In genomic region chr4:97119459-97119858, GRCm38 (mm10) we compare ENCODE assay signal across 19 mouse cellular contexts.
DNase-seq lines count a peak whose midpoint lies in the region; ATAC-seq lines count a peak whose summit lies in the region.
"Had no signal": no experiment of that assay in that cellular context is flagged by ENCODE, and none has a peak within 500 bp of the region (broad histone marks: within the 10 kb centered on the region; RNA-seq: fewer than 3 reads in every experiment).

No protein-coding gene starts in this region.

- H3K4me1 ChIP-seq in forebrain, embryonic 15.5 days: no peaks in the 10 kb centered on the region; the same call in 1 of the 2 replicates
- H3K4me1 ChIP-seq in forebrain, embryonic 10.5 days: no peaks in the 10 kb centered on the region
- H3K4me1 ChIP-seq in forebrain, embryonic 16.5 days (replicated peaks; ENCODE audit: control insufficient read depth, insufficient read depth, low read length): peaks cover 4% of the 10 kb centered on the region; the same call in 1 of the 2 replicates
- H3K4me1 ChIP-seq: hindbrain, embryonic 12.5 days; hindbrain, embryonic 15.5 days had no signal

- 73% methylated on average over 2 of the region's 2 CpGs for WGBS in forebrain, embryonic 15.5 days
- WGBS in forebrain, embryonic 10.5 days: 90% methylated on average over 2 of the region's 2 CpGs
- 54% methylated on average over 2 of the region's 2 CpGs for WGBS in forebrain, embryonic 16.5 days

- H3K27me3 ChIP-seq in forebrain, embryonic 15.5 days: no peaks in the 10 kb centered on the region
- H3K27me3 ChIP-seq in forebrain, embryonic 10.5 days (ENCODE audit: poor library complexity, severe bottlenecking): no peaks in the 10 kb centered on the region
- H3K27me3 ChIP-seq in forebrain, embryonic 16.5 days (replicated peaks; ENCODE audit: control insufficient read depth, insufficient read depth, low read length): no peaks in the 10 kb centered on the region
- H3K27me3 ChIP-seq: hindbrain, embryonic 12.5 days; hindbrain, embryonic 15.5 days had no signal

- no peak overlapping the region for H3K4me3 ChIP-seq in forebrain, embryonic 15.5 days
- H3K4me3 ChIP-seq in forebrain, embryonic 10.5 days: no peak overlapping the region
- H3K4me3 ChIP-seq in forebrain, embryonic 16.5 days (replicated peaks; ENCODE audit: low read length): no peak overlapping the region
- H3K4me3 ChIP-seq: gastrocnemius, adult 2 months; hindbrain, embryonic 12.5 days; hindbrain, embryonic 15.5 days had no signal

- H3K27ac ChIP-seq in forebrain, embryonic 15.5 days (replicated peaks): no peak overlapping the region
- no peak overlapping the region for H3K27ac ChIP-seq in forebrain, embryonic 10.5 days
- no peak overlapping the region for H3K27ac ChIP-seq in forebrain, embryonic 16.5 days (ENCODE audit: low read length)
- H3K27ac ChIP-seq: gastrocnemius, adult 2 months; hindbrain, embryonic 12.5 days; hindbrain, embryonic 15.5 days had no signal

- no peak for DNase-seq in forebrain, embryonic 10.5 days (ENCODE audit: extremely low spot score, low spot score)
- DNase-seq in layer of hippocampus, adult 9-11 months: peak; percentile 11
- no peak for DNase-seq in layer of hippocampus, postnatal 36 days
- DNase-seq: adrenal gland, adult 8-10 months; adrenal gland, postnatal 25 days; cerebellum, adult 18-20 months; cerebellum, adult 9-10 months; cerebellum, postnatal 14 days; gastrocnemius, adult 2 months; gastrocnemius, postnatal 14 days; heart, adult 11 months had no signal

- no peaks in the 10 kb centered on the region for H3K9me3 ChIP-seq in forebrain, embryonic 15.5 days
- H3K9me3 ChIP-seq in forebrain, embryonic 10.5 days: no peaks in the 10 kb centered on the region
- no peaks in the 10 kb centered on the region for H3K9me3 ChIP-seq in forebrain, embryonic 16.5 days (ENCODE audit: control insufficient read depth, low read length)
- H3K9me3 ChIP-seq: hindbrain, embryonic 12.5 days; hindbrain, embryonic 15.5 days had no signal

- H3K36me3 ChIP-seq in forebrain, embryonic 15.5 days: no peaks in the 10 kb centered on the region
- no peaks in the 10 kb centered on the region for H3K36me3 ChIP-seq in forebrain, embryonic 10.5 days (replicated peaks)
- H3K36me3 ChIP-seq in forebrain, embryonic 16.5 days (ENCODE audit: control insufficient read depth, insufficient read depth): no peaks in the 10 kb centered on the region
- H3K36me3 ChIP-seq: hindbrain, embryonic 12.5 days; hindbrain, embryonic 15.5 days had no signal

- H3K4me2 ChIP-seq in forebrain, embryonic 15.5 days (replicated peaks): no peak overlapping the region
- H3K4me2 ChIP-seq in forebrain, embryonic 16.5 days (ENCODE audit: low read length): no peak overlapping the region
- H3K4me2 ChIP-seq: heart, embryonic 11.5 days; hindbrain, embryonic 12.5 days; hindbrain, embryonic 15.5 days had no signal

- peak; percentile 63; the same call in 1 of the 2 replicates for ATAC-seq in forebrain, embryonic 15.5 days (replicated peaks)
- ATAC-seq in forebrain, embryonic 16.5 days: peak; percentile 79
- no peak for ATAC-seq in activated CD4-positive, CD25-positive, alpha-beta regulatory T cell, adult 4 months
- ATAC-seq: CD4-positive, CD25-positive, alpha-beta regulatory T cell, adult 4 months; intestine, postnatal 0 days had no signal

- no peak overlapping the region for H3K9ac ChIP-seq in forebrain, embryonic 15.5 days (replicated peaks)
- no peak overlapping the region for H3K9ac ChIP-seq in forebrain, embryonic 16.5 days (replicated peaks; ENCODE audit: low read depth, low read length)
- H3K9ac ChIP-seq: hindbrain, embryonic 12.5 days; hindbrain, embryonic 15.5 days had no signal
